Mouse (Mus musculus): ENCODE results near the gene Slc38a1.

The Slc38a1 gene

GRCm38 (mm10) chr15:96642436-96643405 is at the start of gene Slc38a1:
TSS of gene Slc38a1 (minus strand) at chr15:96642913.
- DNase-seq (ENCODE audit: low read depth, low spot score), result peak; percentile 87

GRCm38 (mm10) chr15:96692401-96692800 is 49.7 kb upstream of the Slc38a1 start:
- DNase-seq (ENCODE audit: low read depth, low spot score), result no peak

- no peak for DNase-seq (ENCODE audit: low read depth, low spot score)
Measured at GRCm38 (mm10) chr15:96691381-96691780, 48.7 kb upstream of the Slc38a1 start.

- no peak for DNase-seq (ENCODE audit: low read depth, low spot score)
Measured at GRCm38 (mm10) chr15:96690829-96691228, 48.1 kb upstream of the Slc38a1 start.

- DNase-seq (ENCODE audit: low read depth, low spot score), result no peak
Measured at GRCm38 (mm10) chr15:96689919-96690318, 47.2 kb upstream of the Slc38a1 start.

- DNase-seq (ENCODE audit: low read depth, low spot score), result no peak
Measured at GRCm38 (mm10) chr15:96688784-96689318, 46.1 kb upstream of the Slc38a1 start.

GRCm38 (mm10) chr15:96688036-96688435 is 45.3 kb upstream of the Slc38a1 start:
- DNase-seq (ENCODE audit: low read depth, low spot score), result no peak

GRCm38 (mm10) chr15:96687366-96687765 is 44.7 kb upstream of the Slc38a1 start:
- no peak for DNase-seq (ENCODE audit: low read depth, low spot score)

GRCm38 (mm10) chr15:96686201-96687159 is 43.8 kb upstream of the Slc38a1 start:
- no peak for DNase-seq (ENCODE audit: low read depth, low spot score)

- peak; percentile 73 for DNase-seq (ENCODE audit: low read depth, low spot score)
Measured at GRCm38 (mm10) chr15:96685273-96685672, 42.6 kb upstream of the Slc38a1 start.

- DNase-seq (ENCODE audit: low read depth, low spot score), result no peak
Measured at GRCm38 (mm10) chr15:96684132-96684830, 41.6 kb upstream of the Slc38a1 start.

GRCm38 (mm10) chr15:96678871-96679773 is 36.4 kb upstream of the Slc38a1 start:
- no peak for DNase-seq (ENCODE audit: low read depth, low spot score)

- DNase-seq (ENCODE audit: low read depth, low spot score), result no peak
Measured at GRCm38 (mm10) chr15:96676518-96676917, 33.8 kb upstream of the Slc38a1 start.

- no peak for DNase-seq (ENCODE audit: low read depth, low spot score)
Measured at GRCm38 (mm10) chr15:96675744-96676143, 33.0 kb upstream of the Slc38a1 start.

- no peak for DNase-seq (ENCODE audit: low read depth, low spot score)
Measured at GRCm38 (mm10) chr15:96675055-96675454, 32.3 kb upstream of the Slc38a1 start.

- no peak for DNase-seq (ENCODE audit: low read depth, low spot score)
Measured at GRCm38 (mm10) chr15:96674089-96674488, 31.4 kb upstream of the Slc38a1 start.

- DNase-seq (ENCODE audit: low read depth, low spot score), result no peak
Measured at GRCm38 (mm10) chr15:96669721-96670120, 27.0 kb upstream of the Slc38a1 start.

- DNase-seq (ENCODE audit: low read depth, low spot score), result peak; percentile 83
Measured at GRCm38 (mm10) chr15:96666663-96667062, 23.9 kb upstream of the Slc38a1 start.

- peak; percentile 90 for DNase-seq (ENCODE audit: low read depth, low spot score)
Measured at GRCm38 (mm10) chr15:96665889-96666288, 23.2 kb upstream of the Slc38a1 start.

GRCm38 (mm10) chr15:96660590-96661141 is 18.0 kb upstream of the Slc38a1 start:
- DNase-seq (ENCODE audit: low read depth, low spot score), result no peak

All from A20 (cell line).